Mouse (Mus musculus): ENCODE data around the gene Nr0b2. TPM values are rescaled to one million over a fixed set of nuclear protein-coding genes. Genes with fewer than 3 reads are reported as not detected.

Nr0b2 gene
- total RNA-seq, 2 experiments from 2014 or later: not detected

GRCm38 (mm10) chr4:133604175-133604574 is 51.0 kb downstream of the Nr0b2 start:
- intact Hi-C loops (cut with DNase I): no loop called here
- DNase-seq: no peak

GRCm38 (mm10) chr4:133604856-133605255 is 51.7 kb downstream of the Nr0b2 start:
- intact Hi-C loops (cut with DNase I): no loop called here
- DNase-seq: no peak

- DNase-seq: no peak
- intact Hi-C loops (cut with DNase I): no loop called here
These were observed 52.2 kb downstream of the Nr0b2 start for GRCm38 (mm10) chr4:133605330-133605729.

Small RNA genes lying within 50 kb of the gene (microRNA-seq; reads per million reads assigned to microRNA genes)
- gene Gm23158: not detected

Other genes with a start within 250 kb of the Nr0b2 start
- 10 to 100 TPM; 52.0 to 52.9 TPM for gene Wdtc1, start 199.9 kb upstream of the Nr0b2 start, total RNA-seq (2021)
- gene Slc9a1, start 183.7 kb upstream of the Nr0b2 start, total RNA-seq (2021): 10 to 100 TPM; 30.4 to 36.2 TPM
- not detected for gene Tent5b, start 73.2 kb upstream of the Nr0b2 start, total RNA-seq (2021)
- gene Trnp1, start 54.8 kb upstream of the Nr0b2 start, total RNA-seq (2021): 10 to 100 TPM; 49.4 to 54.1 TPM
- gene Kdf1, start 34.4 kb upstream of the Nr0b2 start, total RNA-seq (2021): under 1 TPM in 1 of 2 experiments, not detected in 1; 0.46 TPM
- 100 to 1,000 TPM; 119 to 121 TPM for gene Nudc, start 7.4 kb upstream of the Nr0b2 start, total RNA-seq (2021)
- 10 to 100 TPM in 1 of 2 experiments, 1 to 10 TPM in 1; 6.2 to 10.0 TPM for gene Gpatch3, start 21.4 kb downstream of the Nr0b2 start, total RNA-seq (2021)
- gene Gpn2, start 31.0 kb downstream of the Nr0b2 start, total RNA-seq (2021): 10 to 100 TPM; 11.2 to 14.6 TPM
- gene Sfn, start 48.8 kb downstream of the Nr0b2 start, total RNA-seq (2021): 1 to 10 TPM; 1.9 to 2.2 TPM
- 10 to 100 TPM; 37.1 to 37.8 TPM for gene Zdhhc18, start 96.8 kb downstream of the Nr0b2 start, total RNA-seq (2021)
- 10 to 100 TPM; 11.5 to 12.8 TPM for gene Pigv, start 119.3 kb downstream of the Nr0b2 start, total RNA-seq (2021)
- 100 to 1,000 TPM; 114 to 121 TPM for gene Arid1a, start 203.4 kb downstream of the Nr0b2 start, total RNA-seq (2021)

Data from left cerebral cortex, postnatal 4 days (tissue).